Mouse (Mus musculus) central nervous system, embryonic 18 days (tissue): ENCODE results near the gene Zfp746. TPM values are rescaled to one million over a fixed set of nuclear protein-coding genes. Genes with fewer than 3 reads are reported as not detected.

Source experiments
- polyA plus RNA-seq: library from polyadenylated mRNA; depleted of rRNA; stranded (reverse); fragments of >200 nt; gene quantifications from 2 replicates; pipeline ENCODE4 v1.2.3, GENCODE M21; 2012; rRNA removed

Gene Zfp746
- polyA plus RNA-seq: 30.4 and 32.1 TPM in 2 replicates

DNA sequence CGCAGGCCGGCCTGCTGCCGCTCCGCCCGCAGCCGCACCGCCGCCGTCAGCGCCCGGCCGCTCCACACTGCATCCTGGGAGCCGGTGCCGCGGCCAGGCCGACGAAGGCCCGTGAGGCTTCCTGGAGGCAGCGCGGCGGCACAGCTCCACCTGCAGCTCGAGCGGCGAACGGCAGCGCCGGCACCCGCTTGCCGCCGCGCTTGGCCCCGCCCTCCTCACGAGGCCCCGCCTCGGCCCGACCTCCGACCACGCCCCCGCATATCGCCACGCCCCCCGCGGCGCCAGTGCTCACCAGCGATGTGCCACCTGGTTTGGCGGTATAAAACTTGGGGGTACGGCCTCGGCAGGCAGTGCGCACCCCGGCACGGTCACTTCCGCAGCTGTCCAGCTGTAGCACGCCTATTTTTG, at the start of gene Zfp746:
Zfp746 (minus strand) TSS at position 123 of the 408 bp plus-strand sequence.

DNA sequence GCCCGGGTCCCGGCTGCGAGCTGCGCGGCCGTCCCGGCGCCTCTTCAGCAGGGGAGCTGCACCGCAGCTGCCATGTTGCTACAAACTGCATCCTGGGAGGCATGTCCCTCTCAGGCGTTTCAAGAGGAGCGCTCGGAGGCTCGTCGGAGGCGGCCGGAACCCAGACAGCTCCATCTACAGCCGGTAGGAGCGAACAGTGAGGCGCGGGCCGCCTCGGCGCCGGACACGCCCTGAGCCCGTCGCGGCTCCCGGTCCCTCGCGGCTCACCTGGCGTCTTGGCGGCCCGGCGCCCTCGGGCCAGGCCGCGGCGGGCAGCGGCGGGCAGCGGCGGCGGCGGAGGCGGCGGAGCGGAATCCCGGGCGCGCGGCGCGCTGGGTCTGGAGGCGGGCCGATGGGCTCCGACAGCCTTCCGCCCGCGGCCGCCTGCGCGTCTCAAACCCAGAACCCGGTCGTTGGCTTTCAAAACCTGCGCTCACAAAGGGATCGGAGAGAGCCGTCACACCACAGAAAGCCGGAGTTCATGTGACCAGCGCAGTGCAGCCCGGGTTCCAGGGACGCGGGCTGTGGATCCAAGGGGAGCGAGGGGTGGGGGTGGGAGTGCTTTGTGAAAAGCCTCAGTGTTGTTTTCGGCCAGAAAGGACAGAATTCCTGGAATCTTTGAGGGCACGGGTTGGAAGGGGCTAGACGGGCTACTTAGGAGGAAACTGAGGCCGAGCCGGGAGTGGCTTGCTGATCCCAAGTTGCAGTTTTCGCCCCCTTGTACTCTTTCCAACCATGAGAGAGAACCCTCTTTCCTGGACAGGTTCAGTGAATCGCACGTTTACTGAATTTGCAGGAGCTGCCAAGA, 37.7 kb downstream of the Zfp746 start, which contains the start of gene Zfp777:
Zfp777 (minus strand) TSS at position 486 of the 847 bp plus-strand sequence.

Other genes with a start within 250 kb of the Zfp746 start
- gene Zfp282, start 209.4 kb downstream of the Zfp746 start, polyA plus RNA-seq: 24.2 and 24.9 TPM in 2 replicates
- gene Zfp212, start 166.1 kb downstream of the Zfp746 start, polyA plus RNA-seq: 17.8 and 19.0 TPM in 2 replicates
- 36.8 and 39.4 TPM in 2 replicates for gene Zfp956, start 133.2 kb downstream of the Zfp746 start, polyA plus RNA-seq
- gene Zfp777, start 37.7 kb downstream of the Zfp746 start, polyA plus RNA-seq: 14.1 and 17.4 TPM in 2 replicates